In genomic region chr1:98350725-98351124, GRCm38 (mm10) we compare ENCODE assay signal across 19 mouse cellular contexts.
DNase-seq lines count a peak whose midpoint lies in the region; ATAC-seq and TF ChIP-seq lines count a peak whose summit lies in the region.
"Had no signal": no experiment of that assay in that cellular context is flagged by ENCODE, and none has a peak within 500 bp of the region (broad histone marks: within the 10 kb centered on the region; RNA-seq: fewer than 3 reads in every experiment).

No protein-coding gene starts in this region.

- TF ChIP-seq CTCF in intestine, postnatal 0 days (IDR thresholded peaks at IDR 0.05; ENCODE audit: low read depth), result no peak

- H3K4me3 ChIP-seq in embryonic facial prominence, embryonic 11.5 days (ENCODE audit: low read depth, low read length), result no peak overlapping the region
- H3K4me3 ChIP-seq in embryonic facial prominence, embryonic 10.5 days, result no peak overlapping the region
- no peak overlapping the region for H3K4me3 ChIP-seq in intestine, embryonic 14.5 days (ENCODE audit: low read depth, low read length)
- H3K4me3 ChIP-seq in intestine, postnatal 0 days (ENCODE audit: low read depth, low read length), result no peak overlapping the region
- H3K4me3 ChIP-seq in hindbrain, embryonic 10.5 days, result no peak overlapping the region
- H3K4me3 ChIP-seq: embryonic facial prominence, embryonic 15.5 days; heart, adult 2 months; heart, embryonic 10.5 days; heart, embryonic 13.5 days; hindbrain, embryonic 12.5 days; hindbrain, embryonic 15.5 days had no signal

- ATAC-seq in embryonic facial prominence, embryonic 11.5 days (replicated peaks; ENCODE audit: insufficient number of reproducible peaks, low FRiP score, low TSS enrichment, low read depth), result no peak
- 0 out of 2 replicates have a peak, but pooled peaks have one; percentile 47 for ATAC-seq in intestine, embryonic 14.5 days (replicated peaks; ENCODE audit: low FRiP score, low TSS enrichment, low read depth)
- ATAC-seq in intestine, postnatal 0 days, result peak; percentile 83
- no peak for ATAC-seq in activated CD4-positive, CD25-positive, alpha-beta regulatory T cell, adult 4 months
- ATAC-seq: CD4-positive, CD25-positive, alpha-beta regulatory T cell, adult 4 months had no signal

- H3K4me1 ChIP-seq in embryonic facial prominence, embryonic 11.5 days (ENCODE audit: control insufficient read depth, insufficient read depth, low read length), result no peaks in the 10 kb centered on the region
- H3K4me1 ChIP-seq in embryonic facial prominence, embryonic 10.5 days, result no peaks in the 10 kb centered on the region
- no peaks in the 10 kb centered on the region for H3K4me1 ChIP-seq in intestine, embryonic 14.5 days (replicated peaks; ENCODE audit: control insufficient read depth, insufficient read depth, low read length)
- no peaks in the 10 kb centered on the region for H3K4me1 ChIP-seq in intestine, postnatal 0 days (replicated peaks; ENCODE audit: control insufficient read depth, insufficient read depth, low read length)
- no peaks in the 10 kb centered on the region for H3K4me1 ChIP-seq in hindbrain, embryonic 10.5 days (replicated peaks)
- H3K4me1 ChIP-seq: embryonic facial prominence, embryonic 15.5 days; heart, embryonic 10.5 days; heart, embryonic 13.5 days; hindbrain, embryonic 12.5 days had no signal

- no peak overlapping the region for H3K9ac ChIP-seq in embryonic facial prominence, embryonic 11.5 days (replicated peaks; ENCODE audit: low read length)
- no peak overlapping the region for H3K9ac ChIP-seq in intestine, embryonic 14.5 days (ENCODE audit: low read length)
- no peak overlapping the region for H3K9ac ChIP-seq in intestine, postnatal 0 days (ENCODE audit: low read depth, low read length)
- H3K9ac ChIP-seq: embryonic facial prominence, embryonic 15.5 days; heart, embryonic 13.5 days; hindbrain, embryonic 12.5 days; hindbrain, embryonic 15.5 days had no signal

- no peaks in the 10 kb centered on the region for H3K9me3 ChIP-seq in embryonic facial prominence, embryonic 11.5 days (replicated peaks; ENCODE audit: control insufficient read depth, low read length)
- no peaks in the 10 kb centered on the region for H3K9me3 ChIP-seq in embryonic facial prominence, embryonic 10.5 days
- no peaks in the 10 kb centered on the region for H3K9me3 ChIP-seq in intestine, embryonic 14.5 days (ENCODE audit: control insufficient read depth, low read length)
- no peaks in the 10 kb centered on the region for H3K9me3 ChIP-seq in intestine, postnatal 0 days (ENCODE audit: control insufficient read depth)
- H3K9me3 ChIP-seq in hindbrain, embryonic 10.5 days, result no peaks in the 10 kb centered on the region
- H3K9me3 ChIP-seq: embryonic facial prominence, embryonic 15.5 days; heart, embryonic 10.5 days; heart, embryonic 13.5 days; hindbrain, embryonic 12.5 days; hindbrain, embryonic 15.5 days had no signal

- DNase-seq in embryonic facial prominence, embryonic 11.5 days (ENCODE audit: low spot score), result peak; percentile 2
- DNase-seq in embryonic facial prominence, embryonic 10.5 days (ENCODE audit: low spot score), result no peak
- peak; percentile 2 for DNase-seq in 3T3-L1 (ENCODE audit: low read depth, low spot score)
- DNase-seq in intestine, embryonic 14.5 days (ENCODE audit: low spot score), result no peak
- DNase-seq in hindbrain, embryonic 10.5 days (ENCODE audit: low spot score), result no peak
- no peak for DNase-seq in heart, adult 18-20 months
- DNase-seq: adrenal gland, adult 8-10 months; adrenal gland, postnatal 25 days; cerebellum, adult 11-12 months; gastrocnemius, postnatal 25 days; heart, adult 2 months had no signal

- H3K27me3 ChIP-seq in embryonic facial prominence, embryonic 11.5 days (ENCODE audit: control insufficient read depth, insufficient read depth, low read length), result no peaks in the 10 kb centered on the region
- no peaks in the 10 kb centered on the region for H3K27me3 ChIP-seq in embryonic facial prominence, embryonic 10.5 days (replicated peaks; ENCODE audit: low read depth, poor library complexity, severe bottlenecking)
- H3K27me3 ChIP-seq in intestine, embryonic 14.5 days (replicated peaks; ENCODE audit: control insufficient read depth, insufficient read depth, low read length), result no peaks in the 10 kb centered on the region
- H3K27me3 ChIP-seq in intestine, postnatal 0 days (replicated peaks; ENCODE audit: control insufficient read depth, insufficient read depth, low read length), result no peaks in the 10 kb centered on the region
- no peaks in the 10 kb centered on the region for H3K27me3 ChIP-seq in hindbrain, embryonic 10.5 days (ENCODE audit: insufficient read depth, poor library complexity, severe bottlenecking)
- H3K27me3 ChIP-seq: embryonic facial prominence, embryonic 15.5 days; heart, embryonic 13.5 days; hindbrain, embryonic 12.5 days; hindbrain, embryonic 15.5 days had no signal

- no peaks in the 10 kb centered on the region for H3K36me3 ChIP-seq in embryonic facial prominence, embryonic 11.5 days (replicated peaks; ENCODE audit: control insufficient read depth, insufficient read depth, low read depth, low read length)
- H3K36me3 ChIP-seq in embryonic facial prominence, embryonic 10.5 days (replicated peaks), result no peaks in the 10 kb centered on the region
- no peaks in the 10 kb centered on the region for H3K36me3 ChIP-seq in intestine, embryonic 14.5 days (ENCODE audit: control insufficient read depth, insufficient read depth, low read length)
- H3K36me3 ChIP-seq in intestine, postnatal 0 days (ENCODE audit: control insufficient read depth, insufficient read depth), result no peaks in the 10 kb centered on the region
- H3K36me3 ChIP-seq in hindbrain, embryonic 10.5 days, result no peaks in the 10 kb centered on the region
- H3K36me3 ChIP-seq: embryonic facial prominence, embryonic 15.5 days; heart, embryonic 10.5 days; heart, embryonic 13.5 days; hindbrain, embryonic 12.5 days; hindbrain, embryonic 15.5 days had no signal

- WGBS in embryonic facial prominence, embryonic 11.5 days, result 63% methylated on average over 2 of the region's 2 CpGs
- 64% methylated on average over 2 of the region's 2 CpGs for WGBS in embryonic facial prominence, embryonic 10.5 days
- 42% methylated on average over 2 of the region's 2 CpGs for WGBS in intestine, embryonic 14.5 days
- WGBS in intestine, postnatal 0 days, result 22% methylated on average over 2 of the region's 2 CpGs
- WGBS in hindbrain, embryonic 10.5 days, result 85% methylated on average over 2 of the region's 2 CpGs

- no peak overlapping the region for H3K27ac ChIP-seq in embryonic facial prominence, embryonic 11.5 days (replicated peaks; ENCODE audit: low read depth, low read length)
- H3K27ac ChIP-seq in embryonic facial prominence, embryonic 10.5 days (replicated peaks), result no peak overlapping the region
- no peak overlapping the region for H3K27ac ChIP-seq in intestine, embryonic 14.5 days (ENCODE audit: low read depth)
- no peak overlapping the region for H3K27ac ChIP-seq in intestine, postnatal 0 days (ENCODE audit: low read depth, low read length)
- no peak overlapping the region for H3K27ac ChIP-seq in hindbrain, embryonic 10.5 days
- H3K27ac ChIP-seq: embryonic facial prominence, embryonic 15.5 days; heart, adult 2 months; heart, embryonic 10.5 days; heart, embryonic 13.5 days; hindbrain, embryonic 12.5 days; hindbrain, embryonic 15.5 days had no signal

- no peak overlapping the region for H3K4me2 ChIP-seq in embryonic facial prominence, embryonic 11.5 days (ENCODE audit: low read depth, low read length)
- no peak overlapping the region for H3K4me2 ChIP-seq in intestine, embryonic 14.5 days (ENCODE audit: low read length)
- no peak overlapping the region for H3K4me2 ChIP-seq in intestine, postnatal 0 days (replicated peaks; ENCODE audit: low read depth)
- H3K4me2 ChIP-seq: embryonic facial prominence, embryonic 15.5 days; heart, embryonic 13.5 days; hindbrain, embryonic 12.5 days; hindbrain, embryonic 15.5 days had no signal

Comparison
In these comparisons a context has a peak if more than half of its experiments do, and no peak if none do; other contexts are left out.
1. DNase-seq: peak in embryonic facial prominence, embryonic 11.5 days (single experiment) and 3T3-L1 (single experiment); none in embryonic facial prominence, embryonic 10.5 days (single experiment), intestine, embryonic 14.5 days (single experiment), hindbrain, embryonic 10.5 days (single experiment) and heart, adult 18-20 months (0 of 2).
2. ATAC-seq: peak in intestine, embryonic 14.5 days (single experiment) and intestine, postnatal 0 days (single experiment); none in embryonic facial prominence, embryonic 11.5 days (single experiment) and activated CD4-positive, CD25-positive, alpha-beta regulatory T cell, adult 4 months (single experiment).